Mouse (Mus musculus) heart, adult 9 months (tissue): Measurements from ENCODE around the gene Gemin5.
"Not testable (repeated sequence)": the region's sequence is repeated elsewhere in the genome, so short reads cannot be mapped to it uniquely, and the experiment has no call there.

Source experiments
- DNase-seq, 2 experiments: peaks; one replicate each; pipeline ENCODE4 v3.0.0; 2022; ENCODE audit warnings: low spot score in 2 of 2

Gemin5 gene

GRCm38 (mm10) chr11:58116560-58116959 lies 51.8 kb downstream of the Gemin5 start:
- DNase-seq: no peak

GRCm38 (mm10) chr11:58107664-58108337 lies 60.5 kb downstream of the Gemin5 start:
- DNase-seq: no peak

GRCm38 (mm10) chr11:58107009-58107408 lies 61.3 kb downstream of the Gemin5 start:
- no peak for DNase-seq

GRCm38 (mm10) chr11:58104351-58104791 lies 64.0 kb downstream of the Gemin5 start:
- no peak for DNase-seq

- peak; percentile 99 for DNase-seq
Measured at GRCm38 (mm10) chr11:58103697-58104306, 64.5 kb downstream of the Gemin5 start, which contains the start of gene Cnot8. Gene Cnot8 (plus strand): TSS chr11:58104153.

- peak in 1 of 2 experiments; percentile 35 for DNase-seq
Measured at GRCm38 (mm10) chr11:58103344-58103653, 65.0 kb downstream of the Gemin5 start.

- DNase-seq: no peak
Measured at GRCm38 (mm10) chr11:58102581-58103343, 65.6 kb downstream of the Gemin5 start.

- DNase-seq: no peak
Measured at GRCm38 (mm10) chr11:58102146-58102545, 66.2 kb downstream of the Gemin5 start.

GRCm38 (mm10) chr11:58101194-58101720 lies 67.1 kb downstream of the Gemin5 start:
- no peak for DNase-seq

GRCm38 (mm10) chr11:58100006-58100405 lies 68.3 kb downstream of the Gemin5 start:
- no peak for DNase-seq

- DNase-seq: not testable (repeated sequence)
Measured at GRCm38 (mm10) chr11:58098366-58098720, 70.0 kb downstream of the Gemin5 start.

GRCm38 (mm10) chr11:58097621-58098365 lies 70.5 kb downstream of the Gemin5 start:
- DNase-seq: no peak

- DNase-seq: peak in 1 of 2 experiments; percentile 14
Measured at GRCm38 (mm10) chr11:58096821-58097620, 71.3 kb downstream of the Gemin5 start.

- DNase-seq: no peak
Measured at GRCm38 (mm10) chr11:58096160-58096559, 72.2 kb downstream of the Gemin5 start.

GRCm38 (mm10) chr11:58095561-58095960 lies 72.8 kb downstream of the Gemin5 start:
- no peak for DNase-seq

GRCm38 (mm10) chr11:58094766-58095165 lies 73.6 kb downstream of the Gemin5 start:
- no peak for DNase-seq

- peak; percentile 54 to 68 for DNase-seq
Measured at GRCm38 (mm10) chr11:58093021-58093528, 75.3 kb downstream of the Gemin5 start, which contains the start of gene Gm12248. Gene Gm12248 (minus strand): TSS chr11:58093134.

GRCm38 (mm10) chr11:58092541-58092940 lies 75.8 kb downstream of the Gemin5 start:
- DNase-seq: peak; percentile 24 to 25

GRCm38 (mm10) chr11:58081716-58082115 lies 86.6 kb downstream of the Gemin5 start:
- DNase-seq: no peak

- no peak for DNase-seq
Measured at GRCm38 (mm10) chr11:58077270-58077669, 91.1 kb downstream of the Gemin5 start.

GRCm38 (mm10) chr11:58072978-58073377 lies 95.4 kb downstream of the Gemin5 start:
- no peak for DNase-seq
